Mouse (Mus musculus): ENCODE measurements at regions not wholly inside any gene's neighbourhood (a gene's known extent, or its start where the extent isn't known, plus 50 kb on each side); places are given as distances from the start of the nearest gene placed in this dataset.
A peak's percentile ranks its signal among the peaks of the same experiment; 100 is the strongest.

DNA sequence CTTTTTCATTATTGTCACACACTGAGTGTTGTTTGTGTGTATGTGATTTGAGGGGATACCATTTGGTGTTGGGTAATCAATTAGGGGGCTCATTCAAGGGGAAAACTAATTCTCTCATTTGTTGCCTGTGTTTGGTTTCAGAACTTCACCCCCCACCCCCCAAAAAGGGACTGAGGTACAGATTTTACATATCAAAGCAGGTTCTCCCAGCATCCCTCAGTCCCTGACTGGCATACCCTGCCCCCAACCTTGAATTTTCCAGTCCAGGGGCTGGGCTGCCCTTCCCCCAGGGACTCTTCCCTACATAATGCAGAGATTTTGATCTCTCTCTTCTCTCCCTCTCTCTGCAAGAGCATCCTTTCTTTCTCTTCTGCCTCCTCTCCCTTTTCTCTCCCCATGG, 155.5 kb downstream of the Dusp6 start:
- no peak for TF ChIP-seq POLR2A (IDR thresholded peaks at IDR 0.05; ENCODE audit: borderline replicate concordance, extremely low read depth, insufficient read depth, insufficient read length, poor library complexity, severe bottlenecking)
- TF ChIP-seq CTCF (IDR thresholded peaks at IDR 0.05; ENCODE audit: borderline replicate concordance, extremely low read depth, insufficient read depth, insufficient read length) = no peak
- peak; percentile 59 for DNase-seq (ENCODE audit: low read depth)

DNA sequence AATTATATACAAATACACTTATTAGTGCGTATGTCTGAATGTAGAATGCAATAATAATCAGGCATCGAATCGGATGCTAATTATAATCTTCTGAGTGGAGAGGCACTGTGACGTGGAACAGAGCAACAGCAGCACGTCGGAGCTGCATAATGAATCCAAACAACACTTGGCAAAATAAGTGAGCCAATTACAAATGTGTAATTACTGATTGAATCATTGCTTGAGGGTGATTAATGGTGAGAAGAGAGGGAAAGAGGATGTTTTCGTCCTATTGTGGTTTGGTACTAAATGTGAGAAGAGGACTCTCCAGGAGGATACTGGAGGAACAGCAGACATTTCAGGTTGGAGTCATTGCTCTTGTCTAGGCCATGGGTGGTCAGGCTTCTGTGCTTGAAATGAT, 156.5 kb downstream of the Dusp6 start:
- TF ChIP-seq POLR2A (IDR thresholded peaks at IDR 0.05; ENCODE audit: borderline replicate concordance, extremely low read depth, insufficient read depth, insufficient read length, poor library complexity, severe bottlenecking) (no peak), CTCF (IDR thresholded peaks at IDR 0.05; ENCODE audit: borderline replicate concordance, extremely low read depth, insufficient read depth, insufficient read length) (no peak)
- DNase-seq (ENCODE audit: low read depth) = peak; percentile 82

DNA sequence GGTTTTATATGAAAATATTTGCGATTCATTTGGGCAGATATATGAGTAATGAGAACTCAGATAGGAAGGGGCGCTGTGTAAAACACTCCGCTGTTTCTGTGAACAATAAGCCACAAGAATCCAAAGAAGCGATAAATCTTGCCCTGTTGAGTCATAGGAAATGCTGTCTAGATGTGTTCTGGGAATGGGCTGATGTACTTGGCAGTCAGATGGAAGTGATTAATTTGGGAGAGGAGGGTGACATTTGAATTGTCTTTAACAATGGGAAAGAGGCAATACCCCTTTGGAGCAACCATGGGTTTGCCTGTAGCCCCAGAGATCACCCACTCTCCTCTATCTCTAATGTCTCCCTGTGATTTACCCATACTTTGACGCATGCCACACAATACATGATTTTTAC, 160.4 kb downstream of the Dusp6 start:
- no peak for DNase-seq (ENCODE audit: low read depth)
- TF ChIP-seq CTCF (IDR thresholded peaks at IDR 0.05; ENCODE audit: borderline replicate concordance, extremely low read depth, insufficient read depth, insufficient read length) (no peak), POLR2A (IDR thresholded peaks at IDR 0.05; ENCODE audit: borderline replicate concordance, extremely low read depth, insufficient read depth, insufficient read length, poor library complexity, severe bottlenecking) (no peak)

DNA sequence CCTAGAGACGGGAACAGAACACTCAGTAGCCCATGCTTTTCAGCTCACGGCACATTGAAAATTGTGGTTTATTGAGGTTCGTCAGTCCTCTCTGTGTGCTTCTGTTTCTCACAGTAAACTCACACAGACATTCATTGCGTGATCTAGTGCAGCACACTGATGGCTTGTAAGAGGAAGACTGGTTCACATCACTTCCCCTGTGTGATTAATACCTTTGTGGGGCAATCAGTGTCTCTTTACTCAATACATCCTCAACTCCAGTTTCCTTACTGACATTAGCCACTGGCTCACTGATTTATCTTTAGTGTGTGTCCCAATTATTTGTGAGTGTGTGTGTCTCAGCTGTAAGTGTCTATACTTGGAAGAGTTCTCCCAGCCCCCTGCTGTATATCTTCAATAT, 162.2 kb downstream of the Dusp6 start:
- TF ChIP-seq POLR2A (IDR thresholded peaks at IDR 0.05; ENCODE audit: borderline replicate concordance, extremely low read depth, insufficient read depth, insufficient read length, poor library complexity, severe bottlenecking) = no peak
- no peak for TF ChIP-seq CTCF (IDR thresholded peaks at IDR 0.05; ENCODE audit: borderline replicate concordance, extremely low read depth, insufficient read depth, insufficient read length)
- DNase-seq (ENCODE audit: low read depth) = no peak

DNA sequence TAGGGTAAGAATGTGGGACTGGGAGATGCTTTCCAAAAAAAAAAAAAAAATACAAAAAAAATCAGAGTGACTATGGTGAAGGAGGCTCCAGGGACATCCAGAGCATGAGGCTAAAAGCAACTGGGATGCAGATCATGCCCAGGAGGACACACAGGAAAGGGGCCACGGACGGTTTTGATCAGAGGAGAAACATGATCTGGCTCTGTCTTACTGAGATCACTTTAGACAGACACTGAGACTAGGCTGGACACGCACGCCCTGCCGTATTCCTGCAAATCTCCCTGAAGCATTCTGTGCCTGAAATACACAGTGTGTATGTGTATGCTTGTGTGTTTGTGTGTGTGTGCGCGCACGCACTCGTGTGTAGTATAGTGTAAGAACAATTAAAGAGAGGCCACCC, 167.1 kb downstream of the Dusp6 start:
- no peak for DNase-seq (ENCODE audit: low read depth)
- TF ChIP-seq POLR2A (IDR thresholded peaks at IDR 0.05; ENCODE audit: borderline replicate concordance, extremely low read depth, insufficient read depth, insufficient read length, poor library complexity, severe bottlenecking) (no peak), CTCF (IDR thresholded peaks at IDR 0.05; ENCODE audit: borderline replicate concordance, extremely low read depth, insufficient read depth, insufficient read length) (no peak)

DNA sequence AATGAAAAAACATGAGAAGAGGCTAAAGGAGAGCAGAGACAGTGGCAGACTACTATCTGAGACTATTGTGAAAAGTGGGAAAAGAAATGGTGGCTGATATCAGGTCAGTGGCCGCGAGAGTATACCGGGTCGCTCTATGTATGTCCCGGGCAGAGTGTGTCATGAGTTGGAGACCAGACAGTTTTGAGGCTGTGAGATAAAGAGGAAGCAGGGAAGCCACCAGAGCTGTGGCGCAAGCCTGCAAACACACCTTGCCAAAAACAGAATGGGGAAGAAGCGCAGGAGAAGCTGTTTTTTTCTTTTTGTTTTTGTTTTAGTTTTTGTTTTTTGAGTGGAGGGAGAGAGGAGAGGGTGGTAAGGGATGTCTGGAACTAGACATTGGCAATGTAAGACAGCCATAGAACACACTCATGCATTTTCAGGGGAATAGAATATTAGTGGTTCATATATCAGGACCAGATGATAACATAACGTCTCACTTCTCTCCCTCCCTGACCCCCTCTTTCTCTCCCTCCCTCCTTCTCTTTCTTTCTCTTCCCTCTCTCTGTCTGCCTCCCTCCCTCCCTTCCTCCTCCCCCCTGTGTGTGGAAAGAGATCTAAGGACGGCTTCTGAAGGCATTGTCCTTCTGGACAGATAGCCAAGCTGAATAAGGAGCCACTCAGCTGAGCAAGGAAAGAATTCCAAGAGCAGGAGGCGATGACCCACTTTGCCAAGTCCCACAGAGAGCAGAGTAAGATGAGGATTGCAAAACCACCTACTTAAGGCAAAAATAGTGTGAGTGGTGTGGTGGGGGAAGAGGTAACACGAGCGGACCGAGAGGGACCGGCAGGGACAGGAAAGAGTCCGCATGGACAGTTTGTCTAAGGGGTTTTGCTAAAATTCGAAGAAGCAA, 167.9 kb downstream of the Dusp6 start:
- no peak for DNase-seq (ENCODE audit: low read depth)
- TF ChIP-seq POLR2A (IDR thresholded peaks at IDR 0.05; ENCODE audit: borderline replicate concordance, extremely low read depth, insufficient read depth, insufficient read length, poor library complexity, severe bottlenecking) (no peak), CTCF (IDR thresholded peaks at IDR 0.05; ENCODE audit: borderline replicate concordance, extremely low read depth, insufficient read depth, insufficient read length) (no peak)

DNA sequence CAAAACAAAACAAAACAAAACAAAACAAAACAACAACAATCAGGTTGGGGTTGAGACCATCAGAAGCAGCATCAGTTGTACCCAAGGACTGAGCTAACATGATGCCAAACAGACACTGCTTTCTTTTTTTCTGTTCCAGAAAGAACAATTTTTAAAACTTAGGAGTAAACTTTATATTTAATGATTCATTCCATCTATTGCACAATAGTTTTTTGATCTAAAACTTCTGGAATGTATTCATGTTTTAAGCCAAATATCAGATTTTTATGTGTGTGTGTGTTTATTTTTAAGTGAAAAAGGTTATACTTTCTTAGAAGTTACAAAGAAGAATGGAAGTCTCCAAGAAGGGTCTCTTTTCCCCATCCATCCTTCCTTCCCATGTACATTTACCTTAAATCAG, 174.0 kb downstream of the Dusp6 start:
- TF ChIP-seq POLR2A (IDR thresholded peaks at IDR 0.05; ENCODE audit: borderline replicate concordance, extremely low read depth, insufficient read depth, insufficient read length, poor library complexity, severe bottlenecking) = no peak
- TF ChIP-seq CTCF (IDR thresholded peaks at IDR 0.05; ENCODE audit: borderline replicate concordance, extremely low read depth, insufficient read depth, insufficient read length) = no peak
- no peak for DNase-seq (ENCODE audit: low read depth)

DNA sequence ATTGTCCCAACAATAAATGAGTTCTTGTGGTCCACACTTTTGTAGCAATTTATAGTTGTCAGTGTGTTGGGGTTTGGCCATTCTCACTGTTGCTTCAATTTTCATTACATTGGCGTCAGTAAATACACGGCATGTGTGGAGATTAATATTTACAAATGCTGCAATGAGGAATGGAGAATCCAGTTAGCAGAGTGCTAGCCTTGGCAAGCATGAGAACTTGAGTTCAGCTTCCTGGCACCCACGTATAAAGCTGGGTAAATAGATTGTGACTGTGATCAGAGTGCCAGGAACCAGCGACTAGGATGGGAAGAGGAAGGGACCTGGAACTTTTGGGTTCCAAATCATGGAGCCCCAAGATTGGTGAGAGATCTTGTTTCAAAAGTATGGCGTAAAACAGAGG, 177.1 kb downstream of the Dusp6 start:
- DNase-seq (ENCODE audit: low read depth) = no peak

DNA sequence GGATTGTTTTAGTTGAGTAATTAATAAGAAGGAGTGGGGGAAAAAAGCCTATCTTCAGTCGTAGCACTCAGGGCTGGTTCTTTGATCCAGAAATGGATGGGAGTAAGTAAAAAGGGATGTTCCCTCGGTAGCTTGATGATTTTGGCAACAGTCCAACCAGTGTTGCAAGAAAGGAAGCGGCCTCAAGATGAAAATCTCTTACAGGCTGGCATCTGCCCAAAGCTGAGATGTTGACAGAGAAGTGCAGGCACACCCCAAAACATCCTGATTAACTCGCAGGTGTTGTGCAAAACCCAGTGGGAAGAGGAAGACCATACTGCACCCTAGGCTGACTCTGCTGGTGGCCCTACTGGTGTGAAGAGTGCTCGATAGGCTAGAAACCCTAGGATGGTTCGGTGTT, 178.0 kb downstream of the Dusp6 start:
- peak; percentile 85 for DNase-seq (ENCODE audit: low read depth)
- TF ChIP-seq POLR2A (IDR thresholded peaks at IDR 0.05; ENCODE audit: borderline replicate concordance, extremely low read depth, insufficient read depth, insufficient read length, poor library complexity, severe bottlenecking) (no peak), CTCF (IDR thresholded peaks at IDR 0.05; ENCODE audit: borderline replicate concordance, extremely low read depth, insufficient read depth, insufficient read length) (no peak)

More for the DNA sequence above, 177.1 kb downstream of the Dusp6 start:
- no peak for TF ChIP-seq POLR2A (IDR thresholded peaks at IDR 0.05; ENCODE audit: borderline replicate concordance, extremely low read depth, insufficient read depth, insufficient read length, poor library complexity, severe bottlenecking)
- no peak for TF ChIP-seq CTCF (IDR thresholded peaks at IDR 0.05; ENCODE audit: borderline replicate concordance, extremely low read depth, insufficient read depth, insufficient read length)

DNA sequence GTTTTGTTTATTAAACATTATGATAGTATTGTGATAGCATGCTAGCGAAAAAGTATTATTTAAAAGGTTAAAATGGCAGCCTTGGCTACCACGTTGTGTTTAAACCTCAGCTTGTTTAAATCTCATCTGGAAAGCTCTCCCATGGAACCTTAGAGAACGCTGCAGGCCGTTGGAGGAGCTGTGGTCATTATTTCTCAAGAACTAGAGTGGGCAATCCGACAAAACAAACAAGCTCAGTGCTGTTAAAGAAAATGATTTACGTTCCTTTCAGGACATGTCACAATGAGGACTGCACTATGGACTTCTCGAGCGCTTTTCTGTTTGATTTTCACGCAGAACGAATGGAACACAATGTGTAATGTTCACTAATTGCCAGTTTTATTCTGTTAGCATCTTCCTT, 178.9 kb downstream of the Dusp6 start:
- TF ChIP-seq POLR2A (IDR thresholded peaks at IDR 0.05; ENCODE audit: borderline replicate concordance, extremely low read depth, insufficient read depth, insufficient read length, poor library complexity, severe bottlenecking) = no peak
- TF ChIP-seq CTCF (IDR thresholded peaks at IDR 0.05; ENCODE audit: borderline replicate concordance, extremely low read depth, insufficient read depth, insufficient read length) = no peak
- DNase-seq (ENCODE audit: low read depth) = no peak

DNA sequence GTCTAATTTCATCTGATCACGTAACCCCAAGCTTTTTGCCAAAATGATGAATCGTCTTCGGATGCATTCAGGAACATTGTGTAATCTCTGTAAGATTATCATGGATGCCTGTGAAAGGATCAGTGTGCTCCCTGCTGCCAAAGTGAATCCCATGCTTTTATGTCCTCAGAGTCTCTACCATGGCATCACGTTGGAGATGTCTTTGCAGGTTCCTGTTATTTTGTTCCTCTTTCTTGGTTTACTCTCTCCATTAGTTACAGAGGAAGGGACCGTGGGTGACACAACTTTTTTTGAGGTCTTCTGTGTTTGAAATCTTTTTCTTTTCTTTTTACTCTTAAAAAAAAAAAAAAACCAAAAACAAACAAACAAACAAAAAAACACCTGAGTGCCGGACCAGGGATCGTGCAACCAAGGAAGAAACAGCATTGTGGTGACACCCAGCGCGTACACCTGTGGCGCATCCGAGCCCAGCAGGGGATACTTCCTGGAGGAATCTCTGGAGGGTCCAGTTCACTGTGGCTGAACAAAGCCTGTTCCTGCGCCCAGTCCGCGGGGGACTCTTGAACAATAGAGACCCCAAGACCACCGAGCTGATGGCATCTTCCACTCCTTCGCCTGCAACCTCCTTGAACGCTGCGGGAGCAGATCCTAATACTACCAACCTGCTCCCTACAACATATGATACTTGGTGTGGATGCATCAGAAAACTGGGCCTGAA, 180.6 kb downstream of the Dusp6 start:
- no peak for DNase-seq (ENCODE audit: low read depth)
- no peak for TF ChIP-seq POLR2A (IDR thresholded peaks at IDR 0.05; ENCODE audit: borderline replicate concordance, extremely low read depth, insufficient read depth, insufficient read length, poor library complexity, severe bottlenecking)
- TF ChIP-seq CTCF (IDR thresholded peaks at IDR 0.05; ENCODE audit: borderline replicate concordance, extremely low read depth, insufficient read depth, insufficient read length) = no peak
